Mouse (Mus musculus) liver (tissue): ENCODE measurements at regions not wholly inside any gene's neighbourhood (a gene's known extent, or its start where the extent isn't known, plus 50 kb on each side); places are given as distances from the start of the nearest gene placed in this dataset.
"Not testable (repeated sequence)": the region's sequence is repeated elsewhere in the genome, so short reads cannot be mapped to it uniquely, and the experiment has no call there.

Experiments
- DNase-seq: peaks from one replicate; pipeline ENCODE4 v3.0.0-alpha.2; 2020; ENCODE audit warnings: mixed read lengths

DNA sequence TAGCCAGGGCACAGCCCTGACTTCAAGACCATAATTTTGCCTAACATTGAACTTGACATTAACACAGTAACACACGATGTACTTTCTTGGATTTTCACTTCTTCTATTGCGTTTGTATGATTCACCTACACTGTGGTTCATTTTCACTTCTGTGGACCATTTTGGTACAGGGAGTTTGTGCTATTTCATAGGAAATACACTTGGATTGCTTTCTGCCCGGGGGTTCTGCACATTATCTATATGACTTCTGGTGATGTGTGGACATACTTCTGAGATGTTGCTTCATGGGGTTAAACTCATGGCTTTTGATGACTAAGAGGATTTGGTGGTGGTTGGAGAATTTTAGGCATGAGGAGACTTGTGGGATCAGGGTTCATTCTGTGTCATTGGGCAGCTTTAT, 640.4 kb upstream of the Gm19410 start:
- no peak for DNase-seq

DNA sequence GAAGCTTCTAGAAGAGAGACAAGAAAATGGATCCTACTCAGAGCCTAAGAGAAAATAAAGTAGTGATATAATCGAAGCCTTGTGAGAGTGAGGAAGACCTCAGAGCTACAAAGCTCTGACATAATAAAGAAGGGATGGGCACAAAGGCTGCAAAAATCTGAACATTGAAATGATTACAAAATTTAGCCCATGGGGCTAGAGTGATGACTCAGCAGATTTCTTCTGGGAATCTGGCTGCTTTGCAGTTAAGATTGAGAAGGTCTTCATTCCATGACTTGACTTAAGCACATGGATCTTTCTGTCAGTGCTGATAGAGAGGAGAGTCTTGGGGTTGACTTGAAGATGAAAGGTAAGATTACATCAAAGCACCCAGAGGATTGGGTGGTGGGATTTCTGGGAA, 633.3 kb upstream of the Gm19410 start:
- no peak for DNase-seq

DNA sequence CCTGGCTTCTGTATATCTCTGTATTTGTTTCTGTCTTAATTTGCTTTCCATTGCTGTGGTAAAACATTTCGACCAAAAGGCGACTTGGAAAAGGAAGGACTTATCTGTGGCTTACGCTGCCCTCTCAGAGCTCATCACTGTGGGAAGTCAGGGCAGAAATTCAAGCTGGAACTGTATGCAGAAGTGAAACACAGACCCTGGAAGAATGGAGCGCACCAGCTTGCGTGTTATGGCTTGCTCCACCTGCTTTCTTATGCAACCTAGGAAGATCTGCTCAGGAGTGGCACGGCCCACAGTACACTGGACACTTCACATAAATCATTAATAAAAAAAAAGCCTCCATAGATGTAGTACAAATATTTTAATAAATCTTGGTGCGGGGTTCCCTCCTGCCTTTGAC, 630.0 kb upstream of the Gm19410 start:
- no peak for DNase-seq

DNA sequence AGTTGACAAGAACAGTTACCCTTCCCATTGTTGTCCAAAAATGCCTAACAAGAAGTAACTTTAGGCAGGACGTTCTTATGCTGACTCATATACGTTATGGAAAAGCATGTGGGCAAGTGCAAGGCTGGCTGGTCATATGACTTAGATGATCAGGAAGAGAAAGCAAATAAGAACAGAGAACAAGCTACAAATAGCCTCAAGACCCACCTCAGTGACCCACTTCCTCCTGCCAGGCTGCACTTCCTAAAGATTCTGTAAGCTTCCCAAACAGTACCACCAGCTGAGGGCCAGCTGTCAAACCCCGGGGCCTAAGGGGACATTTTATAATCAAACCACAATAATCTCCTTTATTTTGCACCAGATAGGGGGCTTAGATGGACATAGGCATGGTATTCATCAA, 628.9 kb upstream of the Gm19410 start:
- DNase-seq: no peak

DNA sequence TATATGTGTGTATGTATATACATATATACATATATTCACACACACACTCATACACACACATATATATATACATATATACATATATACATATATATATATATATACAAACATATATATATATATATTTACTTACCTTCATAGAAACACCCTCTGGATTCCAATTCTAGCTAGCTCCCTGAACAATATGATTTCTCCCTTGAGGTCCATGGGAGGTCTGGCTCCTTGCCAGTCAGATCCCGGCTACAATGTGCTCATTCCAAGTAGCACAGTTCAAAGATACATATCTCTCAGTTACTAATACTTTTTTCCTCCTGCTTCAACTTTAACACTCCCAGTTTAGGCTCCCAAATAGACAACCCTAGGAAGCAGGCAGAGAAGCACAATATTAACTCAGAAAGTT, 624.8 kb upstream of the Gm19410 start:
- DNase-seq: no peak

DNA sequence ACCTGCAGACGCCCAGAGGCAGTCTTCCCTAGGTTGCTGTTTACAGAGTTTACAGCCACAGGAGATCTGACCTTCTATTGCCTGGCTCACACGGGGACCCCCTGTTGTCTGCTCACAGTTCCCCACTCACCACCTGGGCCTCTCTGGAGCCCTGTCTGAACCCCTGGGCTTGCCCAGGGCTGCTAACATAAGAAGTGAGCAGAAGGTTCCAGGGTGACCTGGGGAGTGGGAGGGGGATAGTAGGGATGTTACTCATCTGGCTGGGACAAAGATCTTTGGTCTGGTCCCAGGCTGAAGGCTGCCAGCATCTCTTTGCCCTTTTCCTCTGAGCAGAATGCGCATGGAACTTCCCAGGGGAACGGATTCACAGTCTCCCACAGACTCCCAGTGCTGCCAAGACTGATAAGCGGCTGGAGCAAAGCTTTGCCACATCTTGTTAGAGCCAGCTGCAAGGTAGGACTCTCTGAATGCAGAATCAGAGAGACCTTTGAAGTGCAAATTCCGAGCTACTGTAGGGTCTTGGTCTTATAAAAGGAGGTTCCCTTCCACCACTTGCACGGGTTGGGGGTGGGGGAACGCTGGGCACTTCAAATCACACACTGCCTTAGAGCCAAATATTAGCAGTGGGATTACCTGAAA, 622.5 kb upstream of the Gm19410 start:
- DNase-seq: no peak

DNA sequence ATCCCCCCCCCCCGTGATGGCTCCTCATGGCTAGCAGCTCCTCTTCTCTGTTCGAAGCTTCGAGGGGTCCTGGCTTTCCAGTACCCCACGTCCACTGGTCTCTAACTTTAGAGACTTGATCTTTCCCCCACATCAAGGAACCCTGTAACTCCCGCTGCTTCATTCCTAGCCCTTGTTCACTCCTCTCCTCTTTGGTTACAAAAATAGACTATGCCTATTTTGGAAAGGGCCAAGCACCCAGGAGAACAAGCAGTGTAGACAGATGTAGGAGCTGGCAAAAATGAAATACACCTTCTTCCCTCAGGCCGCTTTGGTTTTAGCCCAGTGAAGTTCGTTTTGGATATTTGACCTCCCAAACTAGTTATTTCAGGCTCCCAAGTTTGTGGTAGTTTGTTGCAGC, 621.9 kb upstream of the Gm19410 start:
- no peak for DNase-seq

DNA sequence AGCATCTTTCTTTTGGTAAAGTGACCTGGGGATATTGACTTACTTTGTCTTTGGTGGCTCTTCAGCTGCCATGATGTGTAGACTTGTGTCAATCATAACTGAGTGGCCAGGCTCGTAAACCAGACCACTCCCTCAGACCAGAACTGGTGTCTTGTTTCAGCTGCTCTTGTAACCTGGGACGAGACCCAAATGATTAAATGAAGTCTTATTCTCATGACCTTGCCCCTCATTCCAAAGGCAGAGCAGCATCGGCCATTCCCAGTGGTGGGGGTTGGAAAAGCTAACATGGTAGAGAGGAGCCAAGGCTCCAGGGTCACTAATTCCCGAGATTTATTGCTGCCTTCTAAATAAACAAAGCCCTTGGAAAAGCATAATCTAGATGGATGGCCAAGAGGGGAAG, 621.2 kb upstream of the Gm19410 start:
- no peak for DNase-seq

DNA sequence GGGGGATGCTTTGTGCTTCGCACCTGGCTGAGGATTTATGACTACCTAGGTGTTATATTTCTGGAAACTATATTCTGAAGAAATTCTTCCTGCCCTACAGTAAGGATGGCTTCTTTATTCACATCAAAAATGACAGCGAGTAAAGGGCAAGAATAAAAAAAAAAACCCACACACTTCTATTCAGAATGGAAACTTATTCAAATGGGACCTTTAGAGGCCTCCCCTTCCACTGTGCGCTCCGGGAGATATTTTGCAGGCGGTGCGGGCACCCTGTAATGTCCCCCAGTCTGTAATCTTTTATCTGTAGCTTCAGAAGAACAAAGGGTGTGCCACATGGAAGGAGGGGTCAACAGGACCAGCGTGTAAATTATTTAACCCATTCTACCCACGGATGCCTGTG, 618.1 kb upstream of the Gm19410 start:
- DNase-seq: no peak

DNA sequence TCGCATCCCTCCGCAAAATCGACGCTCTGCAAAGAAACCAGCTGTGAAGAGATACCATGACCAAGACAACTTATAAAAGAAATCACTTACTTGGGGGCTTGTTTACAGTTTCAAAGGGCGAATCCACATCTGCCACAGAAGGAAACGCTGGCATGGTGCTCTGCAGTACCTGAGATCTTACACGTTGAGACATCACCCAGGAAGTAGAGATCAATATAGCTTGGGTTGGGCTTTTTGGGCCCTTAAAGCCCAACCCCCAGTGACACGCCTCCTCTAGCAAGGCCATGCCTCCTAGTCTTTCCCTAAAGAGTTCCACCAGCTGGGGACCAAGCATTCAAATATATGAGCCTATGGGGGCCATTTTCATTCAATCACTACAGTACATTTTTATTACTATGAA, 617.6 kb upstream of the Gm19410 start:
- DNase-seq: no peak

DNA sequence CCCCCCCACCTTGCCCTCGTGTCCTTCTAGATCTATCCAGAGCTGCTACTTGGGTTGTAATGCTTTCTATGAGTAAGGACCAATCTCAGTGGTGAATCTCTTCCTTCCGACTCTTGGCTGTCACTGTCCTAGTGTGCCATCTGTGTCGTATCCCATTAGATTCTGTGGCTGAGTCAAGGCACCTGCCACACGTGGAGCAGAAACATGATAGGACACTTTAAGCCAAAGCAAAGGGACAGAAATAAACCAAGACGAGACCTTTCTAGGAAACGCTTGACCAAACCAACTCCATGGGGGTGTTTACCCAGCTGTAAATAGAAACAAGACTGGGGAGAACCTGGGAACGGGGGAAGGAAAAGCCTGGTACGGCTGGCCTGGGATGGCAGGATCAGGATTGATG, 613.0 kb upstream of the Gm19410 start:
- DNase-seq: no peak

DNA sequence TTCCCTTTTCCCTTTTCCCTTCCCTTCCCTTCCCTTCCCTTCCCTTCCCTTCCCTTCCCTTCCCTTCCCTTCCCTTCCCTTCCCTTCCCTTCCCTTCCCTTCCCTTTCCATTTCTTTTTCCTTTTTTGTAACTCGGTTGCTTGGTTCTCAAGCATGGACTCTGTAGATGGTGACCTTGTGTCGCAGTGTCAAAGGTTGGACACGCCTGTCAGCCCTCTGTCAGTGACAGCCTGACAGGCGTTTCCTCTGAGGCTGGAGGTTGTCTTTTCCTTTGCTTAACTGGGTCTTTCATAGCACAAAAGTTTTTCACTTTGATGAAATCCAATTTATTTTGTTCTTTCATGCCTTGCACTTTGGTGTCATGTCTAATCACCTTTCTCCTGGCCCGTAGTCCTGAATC, 609.3 kb upstream of the Gm19410 start:
- DNase-seq: peak; percentile 14

DNA sequence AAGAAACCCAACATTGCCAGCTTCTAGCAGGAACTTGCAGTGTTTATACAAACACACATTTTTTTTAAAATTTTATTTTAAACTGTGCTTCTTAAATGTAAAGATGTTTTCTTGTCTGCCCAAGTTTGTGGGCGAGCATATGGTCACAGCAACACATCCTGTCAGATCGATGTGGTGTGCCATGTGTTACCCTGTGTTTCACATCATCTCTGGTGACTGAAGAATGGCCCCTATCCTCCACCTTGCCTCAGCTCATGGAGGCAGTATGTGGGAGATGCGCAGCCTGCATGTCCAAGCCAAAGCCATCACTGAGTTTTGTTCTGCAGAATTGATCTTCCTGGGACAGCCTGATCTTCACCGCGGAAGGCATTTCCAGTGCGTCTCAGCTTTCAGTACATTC, 607.9 kb upstream of the Gm19410 start:
- no peak for DNase-seq

DNA sequence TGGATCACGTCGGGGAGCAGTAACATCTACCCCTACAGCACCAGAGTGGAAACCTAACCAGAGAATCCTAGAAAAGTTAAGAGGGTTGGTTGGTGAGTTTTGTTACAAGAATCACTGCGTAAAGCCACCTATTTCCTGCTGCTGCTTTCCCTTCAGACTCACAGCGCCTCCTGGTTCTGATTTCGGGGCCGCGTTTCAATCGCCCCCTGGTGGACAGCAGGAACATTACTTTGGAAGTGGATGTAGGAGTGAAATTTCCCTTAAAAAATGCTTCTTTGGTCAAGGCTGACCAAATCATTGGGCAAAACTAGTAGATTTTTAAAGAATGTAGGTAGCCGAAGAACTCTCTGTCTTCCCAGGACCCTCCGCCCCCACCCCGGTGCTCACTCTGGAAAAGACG, 606.3 kb upstream of the Gm19410 start:
- peak; percentile 54 for DNase-seq

DNA sequence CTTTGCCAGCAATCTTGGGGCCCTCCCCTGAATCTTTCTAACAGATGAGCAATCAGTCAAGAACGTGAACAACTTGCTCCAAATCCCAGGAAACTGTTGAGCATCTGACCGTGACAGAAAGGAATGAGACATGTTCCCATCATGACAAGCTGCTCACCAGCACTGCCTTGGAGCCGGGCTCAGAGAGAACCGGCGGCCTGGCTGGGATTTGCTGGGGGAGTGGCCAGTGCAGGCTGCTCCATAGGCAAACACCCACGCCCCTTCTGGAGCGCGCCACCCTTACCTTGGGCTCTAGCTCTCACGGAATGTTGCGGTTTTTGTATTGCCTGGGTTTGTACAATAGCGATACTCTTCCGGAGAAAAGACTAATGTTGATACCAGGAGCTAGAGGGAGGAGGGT, 605.4 kb upstream of the Gm19410 start:
- no peak for DNase-seq

DNA sequence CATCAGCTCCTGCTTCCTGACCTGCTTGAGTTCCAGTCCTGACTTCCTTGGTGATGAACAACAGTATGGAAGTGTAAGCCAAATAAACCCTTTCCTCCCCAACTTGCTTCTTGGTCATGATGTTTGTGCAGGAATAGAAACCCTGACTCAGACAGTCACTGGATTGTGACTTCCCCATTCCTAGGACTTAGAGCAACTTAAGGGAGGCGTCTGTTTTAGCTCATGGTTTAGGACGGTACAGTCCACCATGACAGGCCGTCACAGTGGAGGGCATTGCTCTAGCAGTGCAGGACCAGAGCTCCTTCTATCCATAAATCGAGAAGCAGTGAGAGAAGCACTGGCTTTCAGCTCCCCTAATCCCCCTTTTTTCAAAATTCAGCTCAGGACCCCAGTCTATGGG, 603.4 kb upstream of the Gm19410 start:
- not testable (repeated sequence) for DNase-seq

DNA sequence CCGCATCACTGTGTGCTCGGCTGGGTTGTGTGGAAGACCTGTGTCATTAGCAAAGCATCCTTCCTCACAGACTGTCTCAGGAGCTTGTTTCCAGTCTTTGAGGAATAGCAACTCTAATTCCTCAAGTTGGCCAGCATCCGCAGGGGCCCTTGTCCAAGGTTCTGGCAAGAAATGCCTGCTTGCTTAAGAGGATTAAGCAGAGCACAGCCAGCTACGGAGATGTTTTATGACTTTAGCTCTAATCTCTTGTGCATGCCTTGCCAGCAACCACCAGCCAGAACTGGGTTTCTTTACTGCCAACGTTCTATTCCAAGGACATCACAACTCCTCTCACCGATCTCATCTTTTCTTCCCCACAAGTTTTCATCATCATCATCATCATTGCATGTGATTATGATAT, 599.0 kb upstream of the Gm19410 start:
- no peak for DNase-seq

DNA sequence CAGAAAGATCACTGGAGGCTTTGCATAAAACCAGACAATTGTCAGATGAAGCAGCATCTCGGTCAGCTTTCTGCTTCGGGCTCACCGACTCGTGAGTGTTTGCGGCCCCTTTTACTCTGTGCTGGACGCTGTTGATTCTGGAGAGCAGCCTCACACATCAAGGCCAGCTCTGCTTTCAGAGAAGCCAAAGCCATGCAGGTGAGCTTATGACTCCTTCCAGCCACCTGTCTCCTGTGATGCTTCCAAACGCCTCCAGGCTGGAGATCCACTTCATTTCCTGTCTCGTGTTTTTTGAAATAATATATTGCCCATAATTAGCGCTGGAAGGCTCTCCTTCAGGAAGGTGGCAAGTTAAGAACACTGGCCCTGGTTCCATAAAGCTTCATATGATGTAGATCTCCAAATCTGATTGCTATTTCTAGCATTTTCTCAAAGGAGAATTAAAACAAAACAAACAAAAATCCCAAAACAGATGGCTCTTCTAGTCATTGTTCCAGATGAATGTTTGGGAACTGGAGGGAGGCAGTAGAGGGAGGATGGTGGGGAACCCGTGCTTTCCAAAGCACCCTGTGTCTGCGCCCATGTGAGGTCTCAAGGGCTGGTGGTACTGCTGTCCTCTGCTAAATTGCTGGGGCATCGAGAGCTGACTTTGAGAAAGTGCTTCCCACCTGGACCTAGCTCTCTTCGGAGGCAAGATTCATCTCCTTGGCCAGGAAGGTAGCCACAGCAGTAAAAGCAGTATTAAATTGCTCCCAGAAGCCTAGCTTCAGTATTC, 593.9 kb upstream of the Gm19410 start:
- no peak for DNase-seq

DNA sequence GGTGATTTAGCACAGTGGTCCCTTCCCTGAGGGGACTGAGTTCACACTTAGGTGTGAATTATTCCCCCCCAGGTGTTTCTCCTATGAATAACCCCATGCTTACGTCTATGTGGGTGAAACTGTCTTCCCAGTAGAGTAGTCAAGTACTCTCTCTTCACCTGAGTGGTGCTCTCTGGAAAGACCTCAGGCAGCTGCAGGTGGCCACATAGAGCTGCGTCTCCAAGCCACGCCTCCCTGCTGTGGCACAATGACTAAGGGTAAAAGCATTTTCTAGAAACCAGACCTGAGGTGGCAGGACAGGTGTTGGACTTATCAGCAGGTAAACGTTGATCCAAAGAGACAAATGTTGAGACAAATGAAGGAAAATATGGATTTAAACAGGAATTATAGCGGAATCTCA, 588.3 kb upstream of the Gm19410 start:
- DNase-seq: no peak

DNA sequence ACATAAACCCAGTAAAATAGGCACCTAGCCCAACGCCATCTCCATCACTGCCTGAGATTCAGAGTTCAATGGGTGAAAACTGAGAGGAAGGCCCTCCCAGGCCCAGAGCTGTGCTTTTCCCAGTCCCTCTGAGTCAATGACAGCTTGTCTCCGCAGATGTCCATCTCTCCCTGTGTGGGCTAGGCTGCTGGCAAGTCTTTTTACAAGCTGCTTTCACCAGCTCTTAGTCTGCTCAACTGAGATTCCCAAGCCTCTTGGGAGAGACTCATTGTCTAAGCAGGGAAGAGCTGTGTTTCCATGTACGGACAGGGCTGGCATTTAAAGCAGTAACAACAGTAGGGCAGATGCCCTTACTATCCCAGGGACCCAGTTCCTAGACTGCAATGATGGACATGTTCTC, 585.5 kb upstream of the Gm19410 start:
- DNase-seq: no peak

DNA sequence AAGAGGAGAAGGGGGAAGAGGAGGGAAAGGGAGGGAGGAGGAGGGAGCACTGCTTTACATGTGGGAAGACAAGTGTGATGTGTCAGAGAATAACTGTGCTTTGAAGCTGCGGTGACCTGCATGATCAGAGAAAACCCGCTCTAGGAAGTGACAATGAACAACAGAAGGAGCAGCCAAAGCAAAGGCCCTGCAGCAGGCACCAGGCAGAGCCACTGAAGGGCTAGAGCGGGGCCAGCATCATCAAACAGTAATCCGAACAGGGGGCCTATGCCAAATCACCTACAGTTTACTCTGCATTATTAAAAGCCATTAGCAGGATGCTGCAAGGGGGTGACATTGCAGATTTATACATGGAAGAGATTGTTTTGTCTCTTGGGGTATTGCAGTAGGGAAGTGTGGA, 583.4 kb upstream of the Gm19410 start:
- no peak for DNase-seq

DNA sequence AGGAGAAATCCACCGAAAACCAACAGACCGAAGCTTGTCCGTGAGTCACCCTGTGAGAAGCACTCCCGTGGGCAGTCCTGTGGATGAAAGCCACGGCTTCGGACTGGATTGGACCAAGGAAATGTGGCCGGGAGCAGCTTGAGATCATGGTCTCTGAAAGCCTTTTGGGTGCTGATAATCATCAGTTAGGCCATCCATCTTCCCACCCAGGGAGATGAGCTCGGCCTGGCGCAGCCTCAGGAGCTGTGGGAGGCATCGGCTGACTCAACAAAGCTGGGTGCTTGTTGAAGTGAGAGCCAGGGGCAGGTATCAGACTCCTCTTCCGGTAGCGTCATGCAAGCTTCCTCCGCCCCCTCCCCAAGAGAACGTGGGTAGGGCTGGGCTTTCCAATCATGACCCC, 582.2 kb upstream of the Gm19410 start:
- no peak for DNase-seq

DNA sequence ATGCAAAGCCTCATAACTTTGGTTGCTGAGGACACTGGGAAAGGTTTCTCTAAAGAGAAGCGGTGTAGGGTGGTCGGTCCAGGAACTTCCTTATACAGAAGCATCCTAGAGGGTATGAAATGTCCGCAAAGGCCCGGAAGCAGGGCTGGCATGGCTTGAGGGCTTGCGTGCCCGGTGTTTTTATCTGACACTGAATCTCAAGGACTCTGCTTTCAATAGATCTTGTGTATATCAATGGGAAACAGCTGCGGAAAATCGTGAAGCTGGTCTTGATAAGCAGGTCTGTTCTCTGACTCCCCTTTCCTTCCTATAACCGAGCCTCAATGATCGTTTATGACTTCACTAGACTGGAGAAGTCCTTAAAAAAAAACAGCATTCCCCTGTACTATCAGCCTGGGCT, 580.4 kb upstream of the Gm19410 start:
- no peak for DNase-seq

DNA sequence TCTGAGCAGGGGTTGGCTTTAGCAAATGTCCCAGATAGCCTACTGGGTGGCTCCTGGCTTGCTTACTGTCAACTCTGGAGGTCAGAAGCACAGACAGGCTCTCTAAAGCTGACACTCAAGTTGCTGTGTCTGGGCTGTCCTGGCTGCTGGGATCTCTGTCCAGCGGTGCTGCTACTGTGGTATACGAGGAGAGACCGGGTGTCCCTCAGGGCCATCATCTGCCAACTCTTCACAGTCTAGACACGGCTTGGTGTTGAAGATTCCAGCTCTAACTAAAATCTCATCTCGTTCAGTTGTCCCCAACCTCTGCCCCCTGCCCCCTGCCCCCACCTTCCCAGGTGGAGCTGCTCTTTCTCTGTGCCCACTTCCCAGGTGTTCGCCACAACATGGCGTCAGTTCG, 577.1 kb upstream of the Gm19410 start:
- DNase-seq: no peak

DNA sequence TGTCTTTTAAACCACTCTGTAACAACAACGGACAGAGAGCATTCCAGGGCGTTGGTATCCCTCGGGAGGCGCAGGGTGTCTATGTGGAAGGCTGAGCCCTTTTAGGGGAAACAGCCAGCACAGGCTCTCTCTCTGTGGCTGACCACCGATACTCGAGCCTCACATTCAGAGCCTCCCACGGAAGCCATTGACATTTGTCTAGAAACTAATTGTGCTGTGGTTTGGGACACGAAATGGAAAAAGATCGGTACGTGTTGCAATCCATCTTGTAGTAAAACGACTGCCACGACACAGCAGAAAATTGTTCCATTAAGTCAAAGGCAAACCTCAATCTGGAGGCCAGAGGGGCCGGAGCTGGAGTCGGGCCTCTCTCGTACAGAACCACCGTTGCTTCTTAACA, 575.9 kb upstream of the Gm19410 start:
- no peak for DNase-seq
